ENCODE assay signal across 9 mouse cellular contexts in the genomic region with DNA sequence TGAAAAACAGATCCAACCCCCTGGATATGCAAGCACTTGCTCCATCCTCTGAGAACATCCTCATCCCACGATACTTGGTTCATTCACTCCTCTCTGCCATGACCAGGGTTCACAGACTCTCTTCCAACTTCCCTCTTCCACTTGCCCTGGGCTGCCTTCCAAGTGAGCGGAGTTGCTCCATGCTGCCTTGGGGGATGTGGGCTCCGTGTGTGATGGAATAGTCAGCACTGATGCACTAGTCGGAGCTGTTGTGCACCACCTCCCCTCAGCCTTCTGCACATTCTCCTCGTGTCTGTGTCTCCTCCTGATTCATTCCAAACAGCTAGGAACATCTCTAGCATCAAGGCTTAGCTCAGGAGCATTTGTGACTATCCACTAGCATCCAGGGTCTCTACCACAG.
A peak's percentile ranks its signal among the peaks of the same experiment; 100 is the strongest.
DNase-seq lines count a peak whose midpoint lies in the region; ATAC-seq and TF ChIP-seq lines count a peak whose summit lies in the region.
"Had no signal": no experiment of that assay in that cellular context is flagged by ENCODE, and none has a peak within 500 bp of the region (broad histone marks: within the 10 kb centered on the region; RNA-seq: fewer than 3 reads in every experiment).

No protein-coding gene starts in this region.

- H3K9me3 ChIP-seq in stomach, postnatal 0 days (ENCODE audit: control insufficient read depth, low read length), result no peaks in the 10 kb centered on the region

- no peak overlapping the region for H3K9ac ChIP-seq in stomach, postnatal 0 days (ENCODE audit: low read length)

- no peaks in the 10 kb centered on the region for H3K27me3 ChIP-seq in stomach, postnatal 0 days (ENCODE audit: control insufficient read depth, insufficient read depth, low read length)
- H3K27me3 ChIP-seq: megakaryocyte, embryonic 14.5 days had no signal

- ATAC-seq in stomach, postnatal 0 days (ENCODE audit: low FRiP score, low TSS enrichment), result no peak

- DNase-seq in adrenal gland, postnatal 36 days, result peak; percentile 25 to 27
- no peak for DNase-seq in adrenal gland, adult 18-20 months (ENCODE audit: low spot score in 2 of 2)
- peak; percentile 20 for DNase-seq in ovary, postnatal 36 days (ENCODE audit: low spot score)
- DNase-seq in ovary, postnatal 14 days (ENCODE audit: low spot score), result no peak
- peak; percentile 46 to 55 for DNase-seq in left cerebral cortex, adult 2 months (ENCODE audit: extremely low spot score in 1 of 2, low spot score in 2 of 2)
- DNase-seq in stomach, postnatal 0 days (ENCODE audit: low spot score), result no peak
- DNase-seq in c-Kit-positive CD71-positive TER-119-positive erythroid progenitor cells, embryonic 14.5 days (ENCODE audit: low spot score), result no peak
- DNase-seq in Muller cell, postnatal 12 days (ENCODE audit: inconsistent ontology term), result no peak

- no peak overlapping the region for H3K4me2 ChIP-seq in stomach, postnatal 0 days (replicated peaks; ENCODE audit: low read depth)

- H3K27ac ChIP-seq in left cerebral cortex, adult 2 months, result peak overlapping the region; percentile 79
- no peak overlapping the region for H3K27ac ChIP-seq in stomach, postnatal 0 days (replicated peaks)

- H3K36me3 ChIP-seq in stomach, postnatal 0 days (ENCODE audit: control insufficient read depth, insufficient read depth, low read length), result no peaks in the 10 kb centered on the region

- no peak overlapping the region for H3K4me3 ChIP-seq in left cerebral cortex, adult 2 months
- H3K4me3 ChIP-seq in stomach, postnatal 0 days (ENCODE audit: low read depth, low read length), result no peak overlapping the region
- H3K4me3 ChIP-seq: megakaryocyte, embryonic 14.5 days had no signal

- no peaks in the 10 kb centered on the region for H3K4me1 ChIP-seq in stomach, postnatal 0 days (replicated peaks; ENCODE audit: control insufficient read depth, insufficient read depth)
- H3K4me1 ChIP-seq: megakaryocyte, embryonic 14.5 days had no signal

- no peak for TF ChIP-seq EP300 in stomach, postnatal 0 days (optimal IDR thresholded peaks at IDR 0.05)

- TF ChIP-seq CTCF in left cerebral cortex, adult 2 months (IDR thresholded peaks at IDR 0.05), result peak; percentile 1
- TF ChIP-seq CTCF in stomach, postnatal 0 days (IDR thresholded peaks at IDR 0.05; ENCODE audit: low read depth), result peak; percentile 39; the same call in 1 of the 2 replicates

- WGBS in stomach, postnatal 0 days, result 55% methylated on average over 5 of the region's 5 CpGs

- intact Hi-C loops in left cerebral cortex, adult 2 months (cut with DNase I), result loop anchor here (1.0 to 10.0 kb wide), 2 partner anchors 70 to 808 kb away; no protein-coding TSS in a partner anchor

Comparison
In these comparisons a context has a peak if more than half of its experiments do, and no peak if none do; other contexts are left out.
1. DNase-seq: peak in adrenal gland, postnatal 36 days (2 of 2), ovary, postnatal 36 days (single experiment) and left cerebral cortex, adult 2 months (2 of 2); none in adrenal gland, adult 18-20 months (0 of 2), ovary, postnatal 14 days (single experiment), stomach, postnatal 0 days (single experiment), c-Kit-positive CD71-positive TER-119-positive erythroid progenitor cells, embryonic 14.5 days (single experiment) and Muller cell, postnatal 12 days (single experiment).